Mouse (Mus musculus) ovary, adult 18-20 months (tissue): ENCODE results near the gene Unc93b1.
"Not testable (repeated sequence)": the region's sequence is repeated elsewhere in the genome, so short reads cannot be mapped to it uniquely, and the experiment has no call there.

Experiments used
- DNase-seq: peaks from one replicate; pipeline ENCODE4 v3.0.0; 2022; ENCODE audit warnings: low spot score, mixed read lengths

Unc93b1 gene

GRCm38 (mm10) chr19:3947813-3948212 is 12.8 kb downstream of the Unc93b1 start:
- no peak for DNase-seq

- no peak for DNase-seq
Measured at GRCm38 (mm10) chr19:3948546-3948945, 13.6 kb downstream of the Unc93b1 start.

- no peak for DNase-seq
Measured at GRCm38 (mm10) chr19:3950331-3950730, 15.3 kb downstream of the Unc93b1 start.

GRCm38 (mm10) chr19:3951461-3951860 is 16.5 kb downstream of the Unc93b1 start:
- no peak for DNase-seq

GRCm38 (mm10) chr19:3952099-3952498 is 17.1 kb downstream of the Unc93b1 start:
- no peak for DNase-seq

GRCm38 (mm10) chr19:3955033-3955432 is 20.0 kb downstream of the Unc93b1 start:
- DNase-seq, result no peak

- no peak for DNase-seq
Measured at GRCm38 (mm10) chr19:3955804-3956203, 20.8 kb downstream of the Unc93b1 start.

- DNase-seq, result not testable (repeated sequence)
Measured at GRCm38 (mm10) chr19:3957296-3958036, 22.5 kb downstream of the Unc93b1 start.

- no peak for DNase-seq
Measured at GRCm38 (mm10) chr19:3958470-3958869, 23.5 kb downstream of the Unc93b1 start, which contains the start of gene Aldh3b3. Gene Aldh3b3, plus strand, starts transcription at chr19:3958645.

GRCm38 (mm10) chr19:3959030-3959429 is 24.0 kb downstream of the Unc93b1 start:
- DNase-seq, result no peak

GRCm38 (mm10) chr19:3960211-3960610 is 25.2 kb downstream of the Unc93b1 start:
- no peak for DNase-seq

GRCm38 (mm10) chr19:3961805-3962204 is 26.8 kb downstream of the Unc93b1 start:
- DNase-seq, result not testable (repeated sequence)

- DNase-seq, result no peak
Measured at GRCm38 (mm10) chr19:3962469-3962868, 27.5 kb downstream of the Unc93b1 start.

GRCm38 (mm10) chr19:3964030-3964429 is 29.0 kb downstream of the Unc93b1 start:
- DNase-seq, result no peak

GRCm38 (mm10) chr19:3966330-3967075 is 31.5 kb downstream of the Unc93b1 start:
- no peak for DNase-seq

- DNase-seq, result no peak
Measured at GRCm38 (mm10) chr19:3967258-3967657, 32.3 kb downstream of the Unc93b1 start.

- DNase-seq, result no peak
Measured at GRCm38 (mm10) chr19:3972229-3972628, 37.2 kb downstream of the Unc93b1 start, which contains the start of gene Aldh3b2. Gene Aldh3b2, plus strand, starts transcription at chr19:3972328.

- not testable (repeated sequence) for DNase-seq
Measured at GRCm38 (mm10) chr19:3974608-3975007, 39.6 kb downstream of the Unc93b1 start.

GRCm38 (mm10) chr19:3975866-3976265 is 40.9 kb downstream of the Unc93b1 start:
- no peak for DNase-seq

GRCm38 (mm10) chr19:3980309-3980708 is 45.3 kb downstream of the Unc93b1 start:
- peak; percentile 47 for DNase-seq

GRCm38 (mm10) chr19:3980917-3981316 is 45.9 kb downstream of the Unc93b1 start:
- DNase-seq, result no peak

GRCm38 (mm10) chr19:3983527-3984200 is 48.7 kb downstream of the Unc93b1 start:
- no peak for DNase-seq

GRCm38 (mm10) chr19:3985261-3985681 is 50.3 kb downstream of the Unc93b1 start:
- no peak for DNase-seq
